Mouse (Mus musculus): Measurements from ENCODE around the gene Rdh16. TPM values are rescaled to one million over a fixed set of nuclear protein-coding genes. Genes with fewer than 3 reads are reported as not detected.
"Not testable (repeated sequence)": the region's sequence is repeated elsewhere in the genome, so short reads cannot be mapped to it uniquely, and the experiment has no call there.

Rdh16 gene
- polyA plus RNA-seq, 1 experiment, result 4.4 TPM

- H3K27ac ChIP-seq (ENCODE audit: insufficient read depth, low read depth, low read length), result peak overlapping the region; percentile 97
- H3K4me1 ChIP-seq (ENCODE audit: control insufficient read depth, insufficient read depth, insufficient read length, low read length), result peaks cover 18% of the 10 kb centered on the region; the same call in 1 of the 2 replicates
- TF ChIP-seq CTCF (IDR thresholded peaks at IDR 0.05; ENCODE audit: extremely low read depth, insufficient read length, insufficient replicate concordance, low read depth, low read length) (no peak), POLR2A (IDR thresholded peaks at IDR 0.05; ENCODE audit: low read depth, low read length) (no peak)
- H3K4me3 ChIP-seq (ENCODE audit: low read depth, low read length), result no peak overlapping the region
- WGBS, result 26% methylated on average over 1 of the region's 1 CpGs
- H3K36me3 ChIP-seq (ENCODE audit: control insufficient read depth, insufficient read depth, low read length), result no peaks in the 10 kb centered on the region
- H3K27me3 ChIP-seq (ENCODE audit: control insufficient read depth, insufficient read depth, low read length), result no peaks in the 10 kb centered on the region
These were observed 85.6 kb downstream of the Rdh16 start for GRCm38 (mm10) chr10:127886551-127886950.

GRCm38 (mm10) chr10:127886971-127887370 is 86.0 kb downstream of the Rdh16 start:
- peaks cover 18% of the 10 kb centered on the region; the same call in 1 of the 2 replicates for H3K4me1 ChIP-seq (ENCODE audit: control insufficient read depth, insufficient read depth, insufficient read length, low read length)
- WGBS, result 32% methylated on average over 4 of the region's 4 CpGs
- H3K27me3 ChIP-seq (ENCODE audit: control insufficient read depth, insufficient read depth, low read length), result no peaks in the 10 kb centered on the region
- no peak for TF ChIP-seq CTCF (IDR thresholded peaks at IDR 0.05; ENCODE audit: extremely low read depth, insufficient read length, insufficient replicate concordance, low read depth, low read length)
- no peak for TF ChIP-seq POLR2A (IDR thresholded peaks at IDR 0.05; ENCODE audit: low read depth, low read length)
- peak overlapping the region; percentile 97 for H3K27ac ChIP-seq (ENCODE audit: insufficient read depth, low read depth, low read length)
- H3K4me3 ChIP-seq (ENCODE audit: low read depth, low read length), result no peak overlapping the region
- no peaks in the 10 kb centered on the region for H3K36me3 ChIP-seq (ENCODE audit: control insufficient read depth, insufficient read depth, low read length)

GRCm38 (mm10) chr10:127888605-127889004 is 87.7 kb downstream of the Rdh16 start, which contains the start of gene Rdh7:
Gene Rdh7 (minus strand): TSS chr10:127888817.
- Histone ChIP-seq H3K4me1 (ENCODE audit: control insufficient read depth, insufficient read depth, insufficient read length, low read length) (peaks cover 28% of the 10 kb centered on the region; the same call in 1 of the 2 replicates), H3K27ac (ENCODE audit: insufficient read depth, low read depth, low read length) (peak within 1 kb of the TSS; percentile 97), H3K36me3 (ENCODE audit: control insufficient read depth, insufficient read depth, low read length) (no peaks in the 10 kb centered on the region), H3K4me3 (ENCODE audit: low read depth, low read length) (peak within 1 kb of the TSS; percentile 42), H3K27me3 (ENCODE audit: control insufficient read depth, insufficient read depth, low read length) (no peaks in the 10 kb centered on the region)
- no peak for TF ChIP-seq CTCF (IDR thresholded peaks at IDR 0.05; ENCODE audit: extremely low read depth, insufficient read length, insufficient replicate concordance, low read depth, low read length)
- TF ChIP-seq POLR2A (IDR thresholded peaks at IDR 0.05; ENCODE audit: low read depth, low read length), result no peak

GRCm38 (mm10) chr10:127891481-127891880 is 90.5 kb downstream of the Rdh16 start:
- H3K36me3 ChIP-seq (ENCODE audit: control insufficient read depth, insufficient read depth, low read length), result no peaks in the 10 kb centered on the region
- TF ChIP-seq CTCF (IDR thresholded peaks at IDR 0.05; ENCODE audit: extremely low read depth, insufficient read length, insufficient replicate concordance, low read depth, low read length), result no peak
- no peak for TF ChIP-seq POLR2A (IDR thresholded peaks at IDR 0.05; ENCODE audit: low read depth, low read length)
- peaks cover 39% of the 10 kb centered on the region for H3K4me1 ChIP-seq (ENCODE audit: control insufficient read depth, insufficient read depth, insufficient read length, low read length)
- no peaks in the 10 kb centered on the region for H3K27me3 ChIP-seq (ENCODE audit: control insufficient read depth, insufficient read depth, low read length)
- 100% methylated on average over 1 of the region's 1 CpGs for WGBS
- H3K27ac ChIP-seq (ENCODE audit: insufficient read depth, low read depth, low read length), result no peak overlapping the region
- H3K4me3 ChIP-seq (ENCODE audit: low read depth, low read length), result no peak overlapping the region

GRCm38 (mm10) chr10:127893163-127894022 is 92.4 kb downstream of the Rdh16 start:
- not testable (repeated sequence) for H3K27me3 ChIP-seq (ENCODE audit: control insufficient read depth, insufficient read depth, low read length); H3K36me3 ChIP-seq (ENCODE audit: control insufficient read depth, insufficient read depth, low read length); H3K4me3 ChIP-seq (ENCODE audit: low read depth, low read length)
- Histone ChIP-seq H3K4me1 (ENCODE audit: control insufficient read depth, insufficient read depth, insufficient read length, low read length) (peaks cover 49% of the 10 kb centered on the region), H3K27ac (ENCODE audit: insufficient read depth, low read depth, low read length) (peak overlapping the region; percentile 97)
- WGBS, result 19% methylated on average over 5 of the region's 5 CpGs

Other genes starting within 250 kb of the Rdh16 start
- 82.4 and 200 TPM in 2 replicates for gene Lrp1, start 180.0 kb upstream of the Rdh16 start, polyA plus RNA-seq (2012; rRNA removed)
- 45.7 and 101 TPM in 2 replicates for gene Stat6, start 158.2 kb upstream of the Rdh16 start, polyA plus RNA-seq (2012; rRNA removed)
- 0.67 and 2.5 TPM in 2 replicates for gene Nemp1, start 134.3 kb upstream of the Rdh16 start, polyA plus RNA-seq (2012; rRNA removed)
- gene Nab2, start 132.6 kb upstream of the Rdh16 start, polyA plus RNA-seq (2012; rRNA removed), result 9.4 and 31.8 TPM in 2 replicates
- gene Myo1a, start 96.0 kb upstream of the Rdh16 start, polyA plus RNA-seq (2012; rRNA removed), result 166 and 688 TPM in 2 replicates
- gene Tac2, start 76.7 kb upstream of the Rdh16 start, polyA plus RNA-seq (2012; rRNA removed), result 0.27 TPM in 1 of 2 replicates, not detected in the other
- gene Zbtb39, start 61.6 kb upstream of the Rdh16 start, polyA plus RNA-seq (2012; rRNA removed), result 2.9 and 6.7 TPM in 2 replicates
- 0.70 and 2.3 TPM in 2 replicates for gene Gpr182, start 49.4 kb upstream of the Rdh16 start, polyA plus RNA-seq (2012; rRNA removed)
- gene Rdh1, start 41.4 kb upstream of the Rdh16 start, polyA plus RNA-seq (2012; rRNA removed), result not detected in 2 replicates
- not detected in 2 replicates for gene Rdh16f1, start 41.4 kb upstream of the Rdh16 start, polyA plus RNA-seq (2012; rRNA removed)
- gene Rdh9, start 24.8 kb upstream of the Rdh16 start, polyA plus RNA-seq (2012; rRNA removed), result 8.0 and 40.9 TPM in 2 replicates
- not detected in 2 replicates for gene Rdh19, start 48.8 kb downstream of the Rdh16 start, polyA plus RNA-seq (2012; rRNA removed)
- gene Rdh16f2, start 65.3 kb downstream of the Rdh16 start, polyA plus RNA-seq (2012; rRNA removed), result 2.1 and 3.6 TPM in 2 replicates
- 30.9 and 73.0 TPM in 2 replicates for gene Rdh7, start 87.7 kb downstream of the Rdh16 start, polyA plus RNA-seq (2012; rRNA removed)
- gene Sdr9c7, start 97.4 kb downstream of the Rdh16 start, polyA plus RNA-seq (2012; rRNA removed), result 0.70 TPM in 1 of 2 replicates, not detected in the other
- 25.6 and 46.2 TPM in 2 replicates for gene Hsd17b6, start 206.5 kb downstream of the Rdh16 start, polyA plus RNA-seq (2012; rRNA removed)
- 0.89 and 1.5 TPM in 2 replicates for gene Prim1, start 214.0 kb downstream of the Rdh16 start, polyA plus RNA-seq (2012; rRNA removed)
- 134 and 160 TPM in 2 replicates for gene Naca, start 234.4 kb downstream of the Rdh16 start, polyA plus RNA-seq (2012; rRNA removed)